Mouse (Mus musculus): ENCODE results near the gene Ttc25.
"Not testable (repeated sequence)": the region's sequence is repeated elsewhere in the genome, so short reads cannot be mapped to it uniquely, and the experiment has no call there.

DNA sequence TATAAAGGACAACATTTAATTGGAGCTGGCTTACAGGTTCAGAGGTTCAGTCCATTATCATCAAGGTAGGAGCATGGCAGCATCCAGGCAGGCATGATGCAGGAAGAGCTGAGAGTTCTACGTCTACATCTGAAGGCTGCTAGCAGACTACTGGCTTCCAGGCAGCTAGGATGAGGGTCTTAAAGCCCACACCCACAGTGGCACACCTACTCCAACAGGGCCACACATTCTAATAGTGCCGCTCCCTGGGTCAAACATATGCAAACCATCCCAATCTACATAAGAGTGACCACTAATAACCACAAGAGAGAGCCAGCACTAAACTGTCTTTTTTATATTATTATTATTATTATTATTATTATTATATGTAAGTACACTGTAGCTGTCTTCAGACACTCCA is 11.0 kb upstream of the Ttc25 start:
- TF ChIP-seq CTCF, POLR2A (IDR thresholded peaks at IDR 0.05; ENCODE audit: extremely low read depth, insufficient read depth, low read length): not testable (repeated sequence)
